Mouse (Mus musculus): ENCODE measurements around the gene Gm6588.

GRCm38 (mm10) chr5:112481946-112482410 lies 32.8 kb downstream of the Gm6588 start:
- no peak for TF ChIP-seq GATA1 (IDR thresholded peaks at IDR 0.05; ENCODE audit: low read length)
- no peak for TF ChIP-seq TAL1 (IDR thresholded peaks at IDR 0.05; ENCODE audit: low read length)

All from erythroblast, embryonic 14.5 days (primary cell).